Mouse (Mus musculus): ENCODE measurements around the gene Atxn1. TPM values are rescaled to one million over a fixed set of nuclear protein-coding genes. Genes with fewer than 3 reads are reported as not detected.

The Atxn1 gene
- polyA plus RNA-seq, 1 experiment from 2014 or later: 5.4 TPM

- no peak for ATAC-seq (ENCODE audit: insufficient number of reproducible peaks, low FRiP score, low TSS enrichment, low read depth)
- Histone ChIP-seq H3K27me3 (no peaks in the 10 kb centered on the region), H3K9me3 (no peaks in the 10 kb centered on the region), H3K36me3 (no peaks in the 10 kb centered on the region), H3K27ac (no peak overlapping the region), H3K9ac (no peak overlapping the region), H3K4me2 (no peak overlapping the region), H3K4me3 (no peak overlapping the region), H3K4me1 (peaks cover 5% of the 10 kb centered on the region; the same call in 1 of the 2 replicates)
- 47% methylated on average over 3 of the region's 3 CpGs for WGBS
Measured at GRCm38 (mm10) chr13:45974651-45975050, 9.8 kb upstream of the Atxn1 start.

- ATAC-seq (ENCODE audit: insufficient number of reproducible peaks, low FRiP score, low TSS enrichment, low read depth): no peak
Measured at GRCm38 (mm10) chr13:45973972-45974490, 9.2 kb upstream of the Atxn1 start.

GRCm38 (mm10) chr13:45970920-45971536 is 6.2 kb upstream of the Atxn1 start:
- Histone ChIP-seq H3K4me1 (peaks cover 14% of the 10 kb centered on the region), H3K27ac (no peak overlapping the region), H3K36me3 (no peaks in the 10 kb centered on the region), H3K4me3 (no peak overlapping the region), H3K27me3 (no peaks in the 10 kb centered on the region), H3K4me2 (no peak overlapping the region), H3K9ac (no peak overlapping the region), H3K9me3 (no peaks in the 10 kb centered on the region)
- ATAC-seq (ENCODE audit: insufficient number of reproducible peaks, low FRiP score, low TSS enrichment, low read depth): peak; percentile 24; the same call in 1 of the 2 replicates
- WGBS: 52% methylated on average over 12 of the region's 12 CpGs

More at GRCm38 (mm10) chr13:45973972-45974490, 9.2 kb upstream of the Atxn1 start:
- Histone ChIP-seq H3K27ac (no peak overlapping the region), H3K4me2 (no peak overlapping the region), H3K4me1 (peaks cover 5% of the 10 kb centered on the region; the same call in 1 of the 2 replicates), H3K27me3 (no peaks in the 10 kb centered on the region), H3K4me3 (no peak overlapping the region), H3K9me3 (no peaks in the 10 kb centered on the region), H3K36me3 (no peaks in the 10 kb centered on the region), H3K9ac (no peak overlapping the region)
- WGBS: 17% methylated on average over 7 of the region's 7 CpGs

GRCm38 (mm10) chr13:45968206-45968605 is 3.4 kb upstream of the Atxn1 start:
- no peaks in the 10 kb centered on the region for H3K27me3 ChIP-seq
- H3K4me1 ChIP-seq: peaks cover 18% of the 10 kb centered on the region
- ATAC-seq (ENCODE audit: insufficient number of reproducible peaks, low FRiP score, low TSS enrichment, low read depth): no peak
- H3K9ac ChIP-seq: no peak overlapping the region
- H3K36me3 ChIP-seq: no peaks in the 10 kb centered on the region
- H3K4me2 ChIP-seq: no peak overlapping the region
- H3K4me3 ChIP-seq: no peak overlapping the region
- 69% methylated on average over 4 of the region's 4 CpGs for WGBS
- no peaks in the 10 kb centered on the region for H3K9me3 ChIP-seq
- no peak overlapping the region for H3K27ac ChIP-seq

GRCm38 (mm10) chr13:45967371-45967770 is 2.6 kb upstream of the Atxn1 start:
- 59% methylated on average over 3 of the region's 3 CpGs for WGBS
- Histone ChIP-seq H3K27ac (no peak overlapping the region), H3K9ac (no peak overlapping the region), H3K4me2 (no peak overlapping the region), H3K9me3 (no peaks in the 10 kb centered on the region), H3K4me3 (no peak overlapping the region), H3K27me3 (no peaks in the 10 kb centered on the region), H3K4me1 (peaks cover 25% of the 10 kb centered on the region), H3K36me3 (no peaks in the 10 kb centered on the region)
- no peak for ATAC-seq (ENCODE audit: insufficient number of reproducible peaks, low FRiP score, low TSS enrichment, low read depth)

GRCm38 (mm10) chr13:45966586-45966985 is 1.8 kb upstream of the Atxn1 start:
- Histone ChIP-seq H3K9ac (no peak overlapping the region), H3K27ac (no peak overlapping the region), H3K4me2 (peak overlapping the region; percentile 89), H3K36me3 (no peaks in the 10 kb centered on the region), H3K9me3 (no peaks in the 10 kb centered on the region), H3K27me3 (no peaks in the 10 kb centered on the region), H3K4me3 (peak overlapping the region; percentile 87), H3K4me1 (peaks cover 33% of the 10 kb centered on the region)
- ATAC-seq (ENCODE audit: insufficient number of reproducible peaks, low FRiP score, low TSS enrichment, low read depth): no peak
- 2% methylated on average over 14 of the region's 14 CpGs for WGBS

- Histone ChIP-seq H3K36me3 (no peaks in the 10 kb centered on the region), H3K4me1 (peaks cover 35% of the 10 kb centered on the region), H3K4me2 (peak overlapping the region; percentile 89), H3K27me3 (no peaks in the 10 kb centered on the region), H3K9ac (peak overlapping the region; percentile 83), H3K27ac (peak overlapping the region; percentile 93), H3K9me3 (no peaks in the 10 kb centered on the region), H3K4me3 (peak overlapping the region; percentile 87)
- under 1% methylated on average over 41 of the region's 41 CpGs for WGBS
- 0 out of 2 replicates have a peak, but pooled peaks have one; percentile 6 for ATAC-seq (ENCODE audit: insufficient number of reproducible peaks, low FRiP score, low TSS enrichment, low read depth)
Measured at GRCm38 (mm10) chr13:45965594-45966432, 1.0 kb upstream of the Atxn1 start.

- Histone ChIP-seq H3K4me3 (peak overlapping the region; percentile 87), H3K27me3 (no peaks in the 10 kb centered on the region), H3K4me1 (peaks cover 44% of the 10 kb centered on the region), H3K9ac (peak overlapping the region; percentile 83), H3K27ac (peak overlapping the region; percentile 93), H3K9me3 (no peaks in the 10 kb centered on the region), H3K4me2 (peak overlapping the region; percentile 89), H3K36me3 (no peaks in the 10 kb centered on the region)
- ATAC-seq (ENCODE audit: insufficient number of reproducible peaks, low FRiP score, low TSS enrichment, low read depth): peak; percentile 62
- 1% methylated on average over 32 of the region's 39 CpGs for WGBS
Measured at GRCm38 (mm10) chr13:45964331-45964852, 416 bp downstream of the Atxn1 start.

- Histone ChIP-seq H3K36me3 (no peaks in the 10 kb centered on the region), H3K9me3 (no peaks in the 10 kb centered on the region), H3K27ac (peak overlapping the region; percentile 93), H3K27me3 (no peaks in the 10 kb centered on the region), H3K4me2 (peak overlapping the region; percentile 89), H3K4me1 (peaks cover 44% of the 10 kb centered on the region), H3K9ac (peak overlapping the region; percentile 83), H3K4me3 (peak overlapping the region; percentile 87)
- peak; percentile 45; the same call in 1 of the 2 replicates for ATAC-seq (ENCODE audit: insufficient number of reproducible peaks, low FRiP score, low TSS enrichment, low read depth)
- WGBS: under 1% methylated on average over 68 of the region's 95 CpGs
Measured at GRCm38 (mm10) chr13:45963497-45964330, 1.1 kb downstream of the Atxn1 start.

GRCm38 (mm10) chr13:45962776-45963175 is 2.0 kb downstream of the Atxn1 start:
- Histone ChIP-seq H3K27me3 (no peaks in the 10 kb centered on the region), H3K4me3 (peak overlapping the region; percentile 87), H3K4me2 (peak overlapping the region; percentile 89), H3K4me1 (peaks cover 44% of the 10 kb centered on the region), H3K9ac (no peak overlapping the region), H3K36me3 (no peaks in the 10 kb centered on the region), H3K9me3 (no peaks in the 10 kb centered on the region), H3K27ac (no peak overlapping the region)
- WGBS: 8% methylated on average over 5 of the region's 5 CpGs
- ATAC-seq (ENCODE audit: insufficient number of reproducible peaks, low FRiP score, low TSS enrichment, low read depth): no peak

Data from limb, embryonic 15.5 days (tissue).